Mouse (Mus musculus): ENCODE measurements around the gene Tcn2.
"Not testable (repeated sequence)": the region's sequence is repeated elsewhere in the genome, so short reads cannot be mapped to it uniquely, and the experiment has no call there.

The Tcn2 gene

DNA sequence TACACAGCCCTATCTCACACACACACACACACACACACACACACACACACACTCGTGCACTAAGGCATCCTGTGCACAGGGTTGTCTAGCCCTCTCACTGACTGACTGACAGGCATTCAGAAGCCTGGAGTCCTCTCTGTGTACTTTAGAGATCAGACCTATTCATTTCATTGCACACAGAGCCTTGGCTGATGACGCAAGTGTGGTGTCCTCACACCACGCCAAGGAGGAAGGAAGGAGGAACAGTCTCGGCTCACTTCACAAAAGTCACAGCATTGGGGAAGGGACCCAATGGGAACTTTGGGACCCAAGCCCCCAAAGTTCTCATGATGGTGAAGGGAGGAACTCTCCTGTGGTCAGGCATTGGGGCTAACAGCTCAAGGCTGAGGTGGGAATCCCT lies 1.9 kb downstream of the Tcn2 start:
- no peak for DNase-seq (ENCODE audit: low spot score in 2 of 2)

DNA sequence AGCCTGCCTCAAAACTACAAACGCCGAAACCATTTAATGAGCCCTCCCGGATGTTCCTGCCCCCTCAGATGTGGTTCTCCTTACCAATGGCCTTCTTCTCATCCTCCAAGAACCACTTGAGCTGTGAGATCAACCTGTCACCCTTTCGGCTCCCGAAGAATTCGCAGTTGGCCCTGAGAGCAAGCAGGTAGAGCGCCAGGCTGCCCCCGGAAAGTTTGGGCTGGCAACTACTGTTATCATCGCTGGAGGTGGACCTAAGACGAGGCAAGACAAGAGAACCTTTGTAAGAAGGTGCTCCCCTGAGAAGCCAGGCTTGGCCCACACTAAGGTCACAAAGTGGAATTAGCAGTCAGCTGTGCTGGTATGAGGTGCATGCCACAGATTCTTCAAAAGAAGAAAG lies 6.0 kb downstream of the Tcn2 start:
- DNase-seq (ENCODE audit: low spot score in 2 of 2) = no peak

DNA sequence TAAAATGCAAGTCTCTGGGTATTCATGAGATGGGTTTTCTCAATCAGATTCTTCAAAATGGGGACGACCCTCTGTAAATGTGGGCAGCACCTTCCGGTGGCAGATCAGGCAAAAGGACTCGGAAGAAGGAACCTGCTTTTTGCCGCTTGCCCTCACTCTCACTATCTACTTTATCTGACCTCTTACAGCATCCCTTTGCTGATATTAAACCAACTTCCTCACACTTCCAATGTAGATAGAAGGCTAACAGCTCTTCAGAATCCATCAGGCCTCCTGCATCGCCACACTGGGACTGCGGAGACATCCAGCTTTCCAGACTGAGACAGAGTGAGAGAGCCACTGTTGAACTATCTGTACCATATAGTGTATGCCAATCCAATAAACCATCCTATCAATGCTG lies 9.2 kb downstream of the Tcn2 start:
- no peak for DNase-seq (ENCODE audit: low spot score in 2 of 2)

DNA sequence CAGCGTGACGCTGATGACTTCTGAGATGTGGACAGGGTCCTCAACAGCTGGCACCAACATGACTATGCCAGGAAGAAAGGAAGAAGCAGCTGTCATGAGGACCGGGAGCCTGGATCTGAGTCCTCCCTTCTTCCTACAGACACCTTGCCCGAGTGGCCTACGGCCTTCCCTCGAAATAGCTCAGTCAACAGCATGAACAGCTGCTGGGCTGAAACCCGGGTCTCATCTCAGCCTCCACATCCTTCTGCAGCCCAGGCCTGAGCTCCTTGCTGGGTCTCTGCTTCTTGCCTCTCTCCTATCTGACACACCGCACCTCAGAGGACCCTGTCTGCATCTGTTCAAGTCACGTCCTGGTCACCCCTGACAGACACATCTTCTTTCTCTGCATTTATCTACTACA lies 9.8 kb downstream of the Tcn2 start:
- DNase-seq (ENCODE audit: low spot score in 2 of 2) = no peak

DNA sequence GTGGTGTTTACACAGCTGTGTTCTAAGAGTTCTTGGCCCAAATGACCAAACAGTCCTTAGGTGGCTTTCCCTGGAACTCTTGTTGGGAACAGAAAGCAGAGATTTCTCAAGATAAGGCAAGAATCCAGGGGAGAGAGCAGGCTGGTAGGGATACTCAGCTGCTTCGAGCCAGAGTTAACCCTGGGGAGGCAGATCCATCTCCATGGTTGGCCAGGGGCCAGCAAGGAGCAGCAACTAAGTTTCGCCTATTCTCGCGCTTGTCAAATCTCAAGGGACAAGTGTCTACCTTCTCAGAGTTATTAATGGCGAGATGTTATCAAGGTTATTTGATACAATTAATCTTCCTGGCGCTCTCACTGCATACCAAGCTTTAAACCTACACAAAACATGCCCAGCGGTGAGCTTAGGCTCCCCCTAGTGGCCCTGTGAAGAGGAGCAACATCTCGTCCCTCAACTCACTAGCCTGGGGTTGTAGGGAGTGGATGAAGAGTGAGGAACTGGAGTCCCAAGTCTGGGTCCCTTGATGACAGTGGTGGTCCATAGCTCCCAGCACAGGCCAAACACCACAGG lies 10.6 kb downstream of the Tcn2 start:
- peak in 1 of 2 experiments; percentile 53 for DNase-seq (ENCODE audit: low spot score in 2 of 2)

DNA sequence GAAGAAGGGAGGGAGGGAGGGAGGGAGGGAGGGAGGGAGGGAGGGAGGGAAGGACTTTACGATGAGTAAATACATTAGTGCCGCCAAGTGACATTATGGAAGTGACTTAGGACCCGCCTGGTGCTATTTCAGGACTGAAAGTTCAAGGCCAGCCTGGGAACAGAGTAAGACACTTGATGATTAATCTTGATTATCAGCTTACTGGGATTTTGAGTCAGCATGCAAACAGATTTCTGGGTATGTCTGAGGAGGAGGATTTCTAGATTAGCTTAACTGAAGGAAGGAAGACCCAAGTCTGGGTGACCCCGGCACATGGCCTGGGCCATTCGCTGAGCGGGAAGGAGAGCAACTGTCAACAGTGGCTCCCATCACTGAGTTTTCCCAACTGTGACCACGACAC lies 11.5 kb downstream of the Tcn2 start:
- DNase-seq (ENCODE audit: low spot score in 2 of 2) = no peak

DNA sequence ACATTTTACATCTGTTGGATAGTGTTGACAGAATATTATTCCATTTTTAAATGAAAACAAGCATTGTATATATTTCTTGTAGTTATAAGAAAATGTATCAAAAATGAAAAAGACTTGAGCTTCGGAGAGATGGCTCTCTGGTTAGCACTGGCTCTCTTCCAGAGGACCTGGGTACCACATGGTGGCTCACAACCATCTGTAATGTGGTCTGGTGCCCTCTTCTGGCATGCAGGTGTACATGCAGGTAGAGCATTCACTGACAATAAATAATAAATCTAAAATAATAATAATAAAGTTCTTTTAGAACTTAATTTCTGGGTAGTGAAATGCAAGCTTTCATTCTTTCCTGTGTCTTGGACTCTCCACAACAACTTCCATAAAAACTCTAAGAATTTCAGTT lies 13.2 kb downstream of the Tcn2 start:
- no peak for DNase-seq (ENCODE audit: low spot score in 2 of 2)

DNA sequence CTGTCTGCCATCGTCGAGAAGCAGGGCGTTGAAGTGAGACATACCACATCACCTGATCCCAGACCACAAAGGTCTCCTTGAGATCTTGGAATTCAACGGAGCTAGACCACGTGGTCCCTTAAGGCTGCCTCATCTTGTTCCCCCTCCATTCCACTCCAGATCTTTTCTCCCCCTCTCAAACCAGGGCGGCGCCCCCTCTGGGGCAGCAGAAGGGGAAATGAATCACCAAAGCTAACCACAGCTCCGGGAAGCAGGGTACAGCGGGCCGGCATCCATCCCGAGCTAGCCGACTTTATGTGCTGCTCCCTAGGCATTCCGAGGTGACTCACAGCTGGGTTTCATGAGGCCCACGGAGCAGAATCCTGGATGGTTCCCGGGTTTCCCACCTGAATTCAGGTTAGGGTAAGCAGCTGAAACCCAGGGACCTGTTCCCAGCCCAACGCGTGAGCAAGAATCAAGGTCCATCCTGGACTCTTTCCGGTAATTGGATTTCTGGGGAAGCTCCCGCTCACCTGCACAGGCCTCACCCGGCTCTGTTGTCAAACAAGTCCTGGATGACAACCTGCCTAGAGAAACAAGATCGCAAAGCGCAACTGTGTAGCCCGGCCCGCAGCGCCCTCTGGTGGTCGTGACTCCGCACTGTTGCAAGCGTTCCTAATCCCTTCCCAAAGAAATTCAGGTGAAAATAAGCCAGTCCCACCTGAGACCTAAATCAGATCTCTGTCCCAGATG lies 17.7 kb downstream of the Tcn2 start, which contains the start of gene Slc35e4:
TSS of gene Slc35e4 (minus strand) at position 556 of the 732 bp plus-strand sequence.
- peak; percentile 58 to 77 for DNase-seq (ENCODE audit: low spot score in 2 of 2)

DNA sequence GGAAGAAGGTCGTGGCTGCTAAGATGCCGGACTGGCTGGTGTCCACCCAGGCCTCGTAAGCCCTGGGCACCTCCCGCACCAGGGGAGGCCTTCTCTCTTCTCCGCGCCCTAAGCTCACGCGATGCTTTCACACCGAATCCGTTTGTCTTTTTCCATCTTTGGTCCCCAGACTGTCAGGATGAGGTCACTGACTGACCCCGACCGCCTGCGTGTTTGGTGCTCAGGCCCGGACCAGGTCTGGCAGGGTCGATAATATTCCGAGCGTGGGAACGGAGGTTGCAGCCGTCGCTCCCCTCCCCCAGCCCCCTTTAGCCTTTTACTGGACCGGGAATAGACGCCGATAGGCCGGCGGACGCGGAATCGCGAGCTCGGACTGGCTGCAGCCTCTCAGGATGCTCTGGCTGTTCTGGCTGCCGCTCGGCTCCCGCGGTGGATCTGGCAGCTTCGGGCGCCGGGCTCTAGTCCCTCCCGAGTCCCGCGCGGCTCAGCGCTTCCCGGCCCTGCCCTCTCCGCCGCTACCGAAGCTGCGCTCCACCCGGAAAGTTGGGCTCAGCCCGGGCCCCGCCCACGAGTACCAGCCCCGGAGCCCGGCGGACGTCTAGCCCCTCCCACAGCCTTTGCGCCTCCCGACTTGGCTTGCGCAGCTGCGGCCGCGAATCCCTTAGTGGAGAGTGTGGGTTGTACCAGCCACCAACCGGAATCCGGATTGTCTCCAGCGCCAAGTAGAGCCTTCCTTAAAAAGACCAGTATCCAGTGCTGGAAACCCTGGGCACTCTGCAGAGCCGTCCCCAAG lies 18.4 kb downstream of the Tcn2 start:
- DNase-seq (ENCODE audit: low spot score in 2 of 2) = peak; percentile 89 to 93

DNA sequence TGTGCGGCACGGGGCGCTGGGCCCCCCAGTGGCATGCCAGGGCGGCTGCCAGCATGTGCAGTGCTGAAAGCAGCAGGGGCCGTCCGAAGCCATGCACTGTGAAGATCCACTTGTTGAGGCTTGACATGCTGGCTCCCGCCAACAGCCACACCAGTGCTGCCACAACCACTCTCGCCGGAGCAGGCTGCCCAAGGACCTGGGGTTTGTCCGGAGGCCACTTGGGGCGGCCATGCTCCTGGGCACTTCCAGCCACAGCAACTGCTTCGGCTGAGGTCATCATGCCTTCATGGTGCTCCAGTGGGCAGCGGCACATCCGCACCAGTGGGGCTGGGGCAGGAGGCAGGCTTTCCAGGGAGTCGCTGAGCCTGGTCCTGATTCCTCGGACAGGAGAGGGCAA lies 19.1 kb downstream of the Tcn2 start:
- peak; percentile 33 to 40 for DNase-seq (ENCODE audit: low spot score in 2 of 2)

DNA sequence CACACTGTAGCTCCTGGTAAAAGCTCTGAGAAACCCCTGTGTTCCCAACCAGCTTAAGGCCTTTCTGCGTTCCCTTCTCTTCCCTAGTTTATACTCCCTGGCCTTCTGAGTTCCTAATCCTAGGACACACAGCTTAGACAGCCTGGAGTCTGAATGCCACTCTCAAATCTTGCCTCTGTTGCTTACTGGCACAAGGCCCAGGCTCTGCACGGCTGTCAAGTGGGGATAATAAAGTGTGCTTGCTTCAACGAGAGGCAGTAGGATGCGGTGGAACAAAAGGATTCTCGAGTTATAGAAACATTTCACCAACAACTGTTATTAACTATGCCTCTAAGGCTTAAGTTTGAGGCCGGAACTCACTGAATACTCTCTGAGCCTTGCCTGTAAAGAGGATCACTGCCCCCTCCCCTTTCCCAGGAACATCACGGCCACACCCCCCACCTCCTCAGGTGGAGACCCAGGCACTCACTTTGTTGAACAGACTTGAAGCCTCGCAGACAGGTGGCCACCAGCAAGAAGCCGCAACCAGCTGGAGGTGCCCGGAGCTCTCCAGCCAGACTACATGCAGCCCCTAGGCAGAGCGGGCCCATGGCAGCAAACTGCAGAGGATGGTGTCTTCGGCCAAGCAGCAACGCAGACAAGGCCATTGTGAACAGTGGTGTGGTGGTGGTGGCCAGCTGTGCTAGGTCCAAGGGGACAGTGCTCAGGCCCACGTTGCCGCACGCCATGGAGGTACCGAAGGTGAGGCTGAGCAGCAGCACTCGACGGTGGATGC lies 19.7 kb downstream of the Tcn2 start:
- DNase-seq (ENCODE audit: low spot score in 2 of 2) = peak in 1 of 2 experiments; percentile 33

DNA sequence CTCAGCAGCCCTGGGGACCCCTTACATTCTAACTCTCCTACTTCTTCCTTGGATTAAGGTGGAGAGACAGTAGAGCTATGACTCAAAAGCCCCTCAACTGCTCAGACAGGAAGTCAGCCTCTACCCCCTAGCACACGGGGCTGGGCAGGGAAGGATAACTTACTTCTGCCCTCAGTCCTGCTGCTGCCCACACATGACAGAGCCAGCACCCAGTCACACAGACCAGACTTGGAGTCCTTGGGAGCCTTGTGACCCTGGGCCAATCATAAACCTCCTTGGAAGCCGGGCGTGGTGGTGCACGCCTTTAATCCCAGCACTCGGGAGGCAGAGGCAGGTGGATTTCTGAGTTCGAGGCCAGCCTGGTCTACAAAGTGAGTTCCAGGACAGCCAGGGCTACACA lies 20.5 kb downstream of the Tcn2 start:
- not testable (repeated sequence) for DNase-seq (ENCODE audit: low spot score in 2 of 2)

DNA sequence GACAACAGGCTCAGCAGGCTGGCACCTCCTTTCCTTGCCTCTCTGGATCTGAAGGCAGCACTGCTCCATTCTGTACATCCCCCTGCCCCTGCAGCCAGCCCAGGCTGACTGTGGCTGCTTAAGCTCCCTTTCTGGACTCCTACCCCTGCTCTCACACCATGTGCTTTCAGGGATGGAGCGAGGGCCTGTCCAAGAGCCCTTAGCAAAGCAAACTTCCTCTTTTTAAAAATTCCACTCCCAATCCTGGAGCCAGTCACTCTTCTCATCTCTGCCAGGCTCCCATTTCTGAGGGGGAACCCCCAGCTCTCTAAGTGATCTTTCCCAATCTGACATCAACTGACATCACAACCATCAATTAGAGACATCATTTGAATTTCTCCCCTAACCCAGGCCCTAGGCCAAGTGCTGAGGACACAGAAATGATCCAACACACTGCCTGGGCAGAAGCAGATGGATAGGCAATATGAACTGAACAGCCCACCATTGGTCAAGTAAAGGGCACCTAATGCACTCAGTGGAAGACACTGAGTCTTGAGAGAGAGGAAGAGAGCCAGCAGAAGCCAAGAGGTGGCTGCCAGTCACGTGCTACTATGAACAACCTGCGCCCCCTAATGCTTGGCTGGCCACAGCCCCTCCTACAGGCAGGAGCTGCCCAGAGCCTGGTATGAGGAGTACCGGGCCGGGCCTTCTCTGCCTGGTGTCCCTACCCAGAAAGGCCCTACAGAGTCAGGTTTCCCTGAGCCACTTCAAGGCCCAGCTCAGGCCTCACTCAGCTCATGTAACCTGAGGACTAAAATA lies 21.2 kb downstream of the Tcn2 start:
- DNase-seq (ENCODE audit: low spot score in 2 of 2) = no peak

DNA sequence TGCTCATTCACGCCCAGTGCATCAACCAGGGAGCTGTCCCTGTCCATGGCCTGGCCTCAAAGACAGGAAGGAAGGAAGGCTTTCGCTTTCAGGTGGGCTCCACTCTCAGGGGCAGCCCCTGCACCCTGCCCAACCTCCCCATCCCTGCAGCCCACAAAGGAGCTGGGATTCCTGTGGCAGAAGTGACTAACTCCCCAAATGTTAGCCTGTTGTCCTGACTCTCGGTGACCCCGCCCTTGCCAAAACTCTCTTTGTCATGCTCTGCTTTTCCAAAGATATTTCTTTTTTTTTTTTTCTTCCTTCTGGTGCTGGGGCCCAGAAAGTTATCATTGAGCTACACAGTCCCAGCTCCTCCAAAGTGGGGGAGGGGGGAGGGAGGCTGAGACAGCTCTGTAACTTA lies 22.7 kb downstream of the Tcn2 start:
- no peak for DNase-seq (ENCODE audit: low spot score in 2 of 2)

DNA sequence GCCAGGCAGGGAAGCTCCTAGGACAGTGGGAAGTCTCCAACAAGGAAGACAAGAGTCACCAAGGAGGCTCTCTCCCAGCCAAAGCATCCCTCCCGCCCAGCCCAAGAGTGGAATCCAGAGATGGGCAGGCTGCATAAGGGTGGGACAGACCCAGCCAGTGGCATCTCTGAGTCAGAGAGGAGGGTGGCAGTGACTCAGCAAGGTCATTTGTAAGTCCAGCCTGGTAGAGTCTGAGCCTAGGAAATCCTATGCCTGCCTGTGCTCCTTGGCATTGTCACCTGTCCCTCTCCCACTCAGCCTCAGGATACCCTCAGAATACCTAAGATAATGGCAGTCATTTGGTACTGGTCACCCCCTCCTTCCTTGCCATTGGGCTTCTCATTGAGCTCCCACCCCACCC lies 26.5 kb downstream of the Tcn2 start:
- DNase-seq (ENCODE audit: low spot score in 2 of 2) = no peak

DNA sequence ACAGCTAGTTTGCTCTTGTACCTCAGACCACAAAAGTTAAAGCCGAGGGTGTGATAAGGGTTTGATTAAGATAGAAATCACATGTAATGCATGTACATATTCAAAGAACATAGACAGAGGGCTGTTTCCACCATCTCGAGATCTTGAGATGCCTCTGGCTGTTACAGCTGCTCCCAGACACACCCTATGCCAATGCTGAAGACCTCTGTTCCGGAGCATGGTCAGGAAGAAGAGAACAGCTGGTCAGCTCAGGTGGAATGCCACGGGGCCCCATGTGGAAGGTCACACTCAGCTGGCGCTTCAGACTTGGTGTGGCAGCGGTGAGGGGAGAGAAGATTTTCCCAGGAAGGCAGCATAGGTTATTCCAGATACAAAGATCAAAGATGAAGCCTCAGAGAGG lies 27.3 kb downstream of the Tcn2 start:
- DNase-seq (ENCODE audit: low spot score in 2 of 2) = no peak

DNA sequence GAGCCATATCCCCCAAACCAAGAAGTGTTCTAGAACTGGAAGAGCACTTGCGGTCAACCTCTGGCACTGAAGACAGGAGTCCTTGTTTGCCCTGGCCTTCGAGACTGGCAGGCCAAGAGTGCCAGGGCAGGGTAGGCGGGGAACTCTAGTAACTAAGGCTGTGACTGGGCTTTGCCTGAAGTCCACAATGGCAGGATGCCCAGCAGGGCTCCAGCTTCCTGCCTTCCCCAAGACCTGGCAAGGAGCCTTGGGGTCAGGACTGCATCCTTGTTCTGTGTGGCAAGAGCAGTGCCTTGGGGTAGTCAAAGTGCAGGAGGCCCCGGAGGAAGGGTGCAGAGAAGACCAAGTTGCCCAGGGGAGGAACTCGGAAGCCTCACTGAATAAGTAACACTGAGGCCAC lies 28.9 kb downstream of the Tcn2 start:
- peak; percentile 40 to 73 for DNase-seq (ENCODE audit: low spot score in 2 of 2)

DNA sequence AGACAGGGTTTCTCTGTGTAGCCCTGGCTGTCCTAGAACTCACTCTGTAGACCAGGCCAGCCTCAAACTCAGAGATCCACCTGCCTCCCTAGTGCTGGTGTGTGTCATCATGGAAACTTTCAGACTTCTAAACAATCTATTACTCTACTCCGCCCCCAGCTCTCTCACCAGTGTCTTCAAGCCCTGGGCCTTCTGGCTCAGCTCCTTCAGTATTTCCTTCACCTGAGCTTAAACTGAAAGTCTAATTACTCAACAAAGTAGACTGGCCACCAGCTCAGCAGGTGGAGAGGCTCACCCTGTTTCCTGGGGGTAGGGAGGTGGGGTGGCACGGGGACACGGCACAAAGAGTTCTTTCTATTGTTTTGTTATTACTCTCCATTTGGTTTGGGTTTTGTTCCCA lies 29.4 kb downstream of the Tcn2 start:
- no peak for DNase-seq (ENCODE audit: low spot score in 2 of 2)

DNA sequence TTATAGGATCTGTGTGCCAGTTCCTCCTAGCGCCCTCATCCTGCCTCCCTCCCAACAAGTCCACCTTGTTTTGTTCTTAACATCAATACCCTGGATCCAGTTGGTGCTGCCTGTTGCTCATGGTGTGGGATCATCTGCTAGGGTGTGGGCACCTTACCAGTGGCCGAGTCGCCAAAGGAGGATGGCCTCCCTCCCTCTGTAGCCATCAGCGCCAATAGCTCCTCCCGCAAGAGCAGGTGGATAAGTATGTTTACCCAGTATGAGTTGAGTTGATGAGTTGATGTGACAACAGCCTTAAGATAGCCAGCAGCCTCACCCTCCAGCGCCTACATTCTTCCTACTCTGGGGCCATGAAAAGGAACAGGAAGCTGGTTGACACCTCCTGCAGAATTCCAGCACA lies 31.7 kb downstream of the Tcn2 start:
- no peak for DNase-seq (ENCODE audit: low spot score in 2 of 2)

DNA sequence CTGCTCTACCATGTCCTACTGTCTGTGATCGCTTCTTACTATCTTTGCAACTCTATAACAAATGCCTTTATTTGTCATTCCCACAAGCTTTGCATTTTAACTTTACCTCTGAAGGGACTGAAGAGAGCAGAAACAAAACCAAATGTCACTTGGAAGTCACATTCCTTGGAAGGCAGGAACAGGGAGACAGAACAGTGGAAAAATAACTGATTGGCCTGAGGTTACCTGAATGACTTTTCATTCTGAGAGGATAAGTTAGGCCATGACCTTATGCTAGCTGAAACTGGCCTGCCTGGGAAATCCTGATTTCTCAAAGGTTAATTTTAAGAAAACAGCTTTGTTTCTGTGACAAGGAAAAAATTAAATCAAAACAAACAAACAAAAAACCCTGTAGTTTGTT lies 36.0 kb downstream of the Tcn2 start:
- DNase-seq (ENCODE audit: low spot score in 2 of 2) = no peak

DNA sequence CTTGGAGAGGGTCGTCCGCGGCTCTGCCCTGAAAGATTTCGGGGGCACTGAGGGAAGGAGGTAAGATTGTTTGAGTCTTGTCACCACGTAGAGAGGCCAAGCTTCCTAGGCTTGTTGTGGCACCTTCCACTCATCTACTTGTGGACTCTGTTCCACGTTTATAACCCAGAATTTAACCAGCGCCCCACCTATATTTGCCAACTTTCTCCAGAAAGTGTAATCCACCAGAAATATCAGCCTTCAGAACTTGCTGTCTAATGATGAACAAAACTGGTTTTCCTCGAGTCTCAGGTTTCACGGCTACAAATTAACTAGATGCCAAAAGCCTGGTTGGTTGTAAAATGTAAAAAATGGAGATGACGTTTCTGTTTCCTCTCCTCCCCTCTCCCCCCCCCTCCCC lies 36.5 kb downstream of the Tcn2 start:
- no peak for DNase-seq (ENCODE audit: low spot score in 2 of 2)
